Mouse (Mus musculus) neural tube, embryonic 14.5 days (tissue): ENCODE measurements around the gene Tbc1d1. TPM values are rescaled to one million over a fixed set of nuclear protein-coding genes. Genes with fewer than 3 reads are reported as not detected.

Source experiments
- ATAC-seq: fragments of 200-750 bp; cut with Nextera tagmentation; 2 replicates; pipeline ENCODE4 v1.8.0; 2017; ENCODE audit warnings: low read depth, mild to moderate bottlenecking, moderate TSS enrichment, moderate library complexity
- H3K27ac ChIP-seq: fragments of 300-500 bp; sonication (generic); 2 replicates; pipeline ENCODE4 v1.5.1; 2014; ENCODE audit warnings: low read depth, mild to moderate bottlenecking, control low read depth, low read length, moderate library complexity, mixed read lengths
- H3K27me3 ChIP-seq: fragments of 300-500 bp; sonication (generic); 2 replicates; pipeline ENCODE4 v1.6.1; 2014; ENCODE audit warnings: low read length; ENCODE audit not compliant: control insufficient read depth, insufficient read depth
- H3K36me3 ChIP-seq: fragments of 300-500 bp; sonication (generic); 2 replicates; pipeline ENCODE4 v1.6.1; 2014; ENCODE audit warnings: low read length, mixed read lengths; ENCODE audit not compliant: control insufficient read depth, insufficient read depth
- H3K4me1 ChIP-seq: fragments of 300-500 bp; sonication (generic); 2 replicates; pipeline ENCODE4 v1.6.1; 2014; ENCODE audit warnings: low read length; ENCODE audit not compliant: control insufficient read depth, insufficient read depth
- H3K4me2 ChIP-seq: fragments of 300-500 bp; sonication (generic); 2 replicates; pipeline ENCODE4 v1.6.1; 2014; ENCODE audit warnings: mild to moderate bottlenecking, low read depth, low read length, control low read depth
- H3K4me3 ChIP-seq: fragments of 300-500 bp; sonication (generic); 2 replicates; pipeline ENCODE4 v1.5.1; 2014; ENCODE audit warnings: low read depth, low read length, control low read depth, mixed read lengths
- H3K9ac ChIP-seq: fragments of 300-500 bp; sonication (generic); replicated peaks from 2 replicates; pipeline ENCODE4 v1.6.1; 2014; ENCODE audit warnings: low read depth, mild to moderate bottlenecking, control low read depth, low read length, mixed read lengths
- H3K9me3 ChIP-seq: fragments of 300-500 bp; sonication (generic); 2 replicates; pipeline ENCODE4 v1.6.1; 2016; ENCODE audit warnings: low read length; ENCODE audit not compliant: control insufficient read depth
- WGBS: fragments of 180-500 bp; shearing (Covaris S2); extraction: QIAGEN DNeasy Blood & Tissue Kit; methylation state at CpG from one replicate; pipeline ENCODE4 v1.1.7; 2014; 5-methylcytosine and 5-hydroxymethylcytosine counted together
- polyA plus RNA-seq: library from polyadenylated mRNA; unstranded; fragments of >200 nt; fragmentation: Nextera tagmentation; extraction: Ambion mirVana; gene quantifications from 2 replicates; pipeline ENCODE4 v1.2.1, GENCODE M21; 2014

Gene Tbc1d1
- polyA plus RNA-seq, 1 experiment from 2014 or later, result 16.0 TPM

DNA sequence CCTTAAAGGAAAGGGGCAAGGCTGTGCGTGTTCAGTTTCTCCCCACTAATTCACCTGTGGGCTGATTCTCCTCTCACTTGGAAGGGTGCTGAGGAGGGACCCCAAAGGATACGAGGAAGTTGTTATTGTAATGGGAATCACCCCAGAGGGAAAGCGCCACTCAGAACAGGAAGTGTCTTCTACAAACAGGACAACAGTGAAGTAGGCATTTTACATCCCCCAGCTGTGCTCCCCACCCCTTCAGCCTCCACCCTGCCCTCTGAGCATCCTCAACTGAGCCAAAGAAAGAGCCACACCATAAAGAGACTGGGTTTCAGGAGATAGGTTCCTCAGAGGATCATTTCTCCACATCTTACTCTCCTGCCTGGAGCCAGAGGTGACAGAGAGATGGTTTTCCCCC is 219.7 kb downstream of the Tbc1d1 start:
- ATAC-seq, result no peak
- no peak overlapping the region for H3K27ac ChIP-seq
- H3K36me3 ChIP-seq, result no peaks in the 10 kb centered on the region
- H3K9me3 ChIP-seq, result no peaks in the 10 kb centered on the region
- H3K4me2 ChIP-seq, result no peak overlapping the region
- H3K27me3 ChIP-seq, result no peaks in the 10 kb centered on the region
- 0 out of 2 replicates have a peak, but pooled peaks cover 3% of the 10 kb centered on the region for H3K4me1 ChIP-seq
- no peak overlapping the region for H3K4me3 ChIP-seq
- H3K9ac ChIP-seq, result no peak overlapping the region
- 72% methylated on average over 3 of the region's 3 CpGs for WGBS

DNA sequence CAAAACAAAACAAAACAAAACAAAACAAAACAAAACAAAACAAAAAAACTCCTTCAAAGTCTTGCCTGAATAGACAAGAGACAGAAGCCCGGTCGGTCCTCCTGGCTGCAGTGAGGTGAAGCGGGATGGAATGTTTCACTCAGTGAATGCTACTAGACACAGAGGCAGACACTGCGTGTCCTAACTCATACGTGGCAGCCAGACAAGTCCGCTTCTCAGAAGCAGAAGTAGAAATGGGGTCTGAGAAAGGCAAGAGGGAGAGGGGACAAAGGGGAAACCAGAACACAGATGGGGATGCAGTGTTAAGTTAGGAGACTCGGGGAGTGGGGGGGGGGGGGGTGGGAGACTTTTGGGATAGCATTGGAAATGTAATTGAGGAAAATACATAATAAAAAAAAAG is 220.4 kb downstream of the Tbc1d1 start:
- Histone ChIP-seq H3K27me3 (no peaks in the 10 kb centered on the region), H3K4me1 (0 out of 2 replicates have a peak, but pooled peaks cover 3% of the 10 kb centered on the region), H3K9me3 (no peaks in the 10 kb centered on the region), H3K4me3 (no peak overlapping the region), H3K27ac (no peak overlapping the region), H3K36me3 (no peaks in the 10 kb centered on the region), H3K4me2 (no peak overlapping the region), H3K9ac (no peak overlapping the region)
- 66% methylated on average over 7 of the region's 7 CpGs for WGBS
- no peak for ATAC-seq

DNA sequence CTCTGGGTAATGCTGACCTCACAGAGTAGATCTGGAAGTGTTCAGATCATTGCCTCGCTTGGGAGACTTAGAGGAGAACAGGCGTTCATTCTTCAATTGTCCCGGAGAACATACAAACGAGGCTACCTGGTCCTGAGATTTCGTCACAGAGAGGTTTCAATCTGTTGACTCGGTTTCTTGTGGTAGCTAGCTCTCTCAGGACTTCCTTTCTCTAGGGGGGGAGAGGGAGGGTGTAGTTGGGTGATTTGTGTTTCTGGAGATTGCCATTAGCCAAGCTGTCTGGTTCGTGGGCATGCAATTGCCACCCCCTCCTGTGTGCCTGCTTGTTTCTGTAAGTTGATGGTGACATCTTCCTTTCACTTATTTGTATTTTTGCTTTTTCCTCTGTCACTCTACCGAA is 221.6 kb downstream of the Tbc1d1 start:
- H3K9ac ChIP-seq, result no peak overlapping the region
- H3K27me3 ChIP-seq, result no peaks in the 10 kb centered on the region
- no peaks in the 10 kb centered on the region for H3K9me3 ChIP-seq
- H3K4me3 ChIP-seq, result no peak overlapping the region
- H3K36me3 ChIP-seq, result no peaks in the 10 kb centered on the region
- no peak overlapping the region for H3K4me2 ChIP-seq
- WGBS, result 75% methylated on average over 8 of the region's 8 CpGs
- H3K4me1 ChIP-seq, result peaks cover 3% of the 10 kb centered on the region; the same call in 1 of the 2 replicates
- ATAC-seq, result no peak
- H3K27ac ChIP-seq, result no peak overlapping the region

DNA sequence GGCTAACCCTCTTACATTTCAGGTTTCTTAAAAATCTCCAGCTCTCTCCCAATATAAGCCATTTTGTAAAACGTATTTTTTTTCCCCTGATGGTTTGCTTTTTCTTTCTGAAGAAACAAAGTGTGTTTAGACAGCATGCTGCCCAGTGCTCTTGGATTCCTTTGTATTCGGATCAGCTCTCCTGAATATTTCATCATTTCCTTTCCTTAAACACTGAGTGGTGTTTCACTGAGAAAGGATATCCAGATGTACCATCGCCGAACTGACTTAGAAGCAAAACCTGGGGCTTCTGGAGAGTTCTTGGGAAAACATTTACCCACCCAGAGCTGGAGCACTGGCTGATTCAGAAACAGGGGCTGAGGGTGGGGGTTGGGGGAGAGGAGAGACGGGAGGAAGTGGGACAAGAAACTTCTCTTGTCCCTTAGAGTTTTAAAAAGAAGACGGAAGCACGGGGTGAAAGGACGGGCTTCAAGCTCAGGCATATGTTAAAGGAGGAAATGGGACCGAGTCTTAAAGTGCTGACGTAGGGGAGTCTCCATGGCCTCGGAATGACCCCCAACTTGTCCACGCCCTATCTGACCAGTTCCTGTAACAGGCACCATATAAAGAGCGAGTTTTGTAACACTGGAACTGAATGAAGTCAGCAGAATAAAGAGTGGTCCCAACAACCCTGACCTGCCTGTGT is 222.6 kb downstream of the Tbc1d1 start:
- Histone ChIP-seq H3K4me2 (no peak overlapping the region), H3K4me3 (no peak overlapping the region), H3K9ac (no peak overlapping the region), H3K4me1 (peaks cover 3% of the 10 kb centered on the region; the same call in 1 of the 2 replicates), H3K9me3 (no peaks in the 10 kb centered on the region), H3K27ac (no peak overlapping the region), H3K27me3 (no peaks in the 10 kb centered on the region), H3K36me3 (no peaks in the 10 kb centered on the region)
- WGBS, result 53% methylated on average over 13 of the region's 13 CpGs
- ATAC-seq, result no peak

DNA sequence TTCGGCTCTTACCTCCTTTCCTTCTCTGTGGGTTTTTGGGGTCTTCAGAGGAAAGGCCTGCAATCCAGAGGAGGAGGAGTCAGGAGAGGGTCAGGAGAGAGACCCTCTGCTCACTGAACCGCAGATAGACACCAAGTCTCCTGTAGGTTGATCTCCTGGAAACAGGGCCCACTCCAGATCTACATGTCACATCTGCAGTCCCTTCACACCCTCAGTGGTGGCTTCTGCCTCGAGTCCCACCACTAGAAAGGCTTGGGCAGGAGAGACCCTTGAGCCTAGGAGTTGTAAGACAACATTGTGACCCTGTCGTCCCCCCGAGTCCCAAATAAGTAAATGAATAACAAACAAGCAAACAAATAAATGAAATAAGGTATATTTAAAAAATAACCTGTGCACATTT is 223.7 kb downstream of the Tbc1d1 start:
- no peaks in the 10 kb centered on the region for H3K27me3 ChIP-seq
- no peak overlapping the region for H3K27ac ChIP-seq
- H3K9ac ChIP-seq, result no peak overlapping the region
- no peak overlapping the region for H3K4me3 ChIP-seq
- WGBS, result 94% methylated on average over 5 of the region's 5 CpGs
- H3K36me3 ChIP-seq, result no peaks in the 10 kb centered on the region
- peaks cover 3% of the 10 kb centered on the region; the same call in 1 of the 2 replicates for H3K4me1 ChIP-seq
- no peak overlapping the region for H3K4me2 ChIP-seq
- no peak for ATAC-seq
- H3K9me3 ChIP-seq, result no peaks in the 10 kb centered on the region

DNA sequence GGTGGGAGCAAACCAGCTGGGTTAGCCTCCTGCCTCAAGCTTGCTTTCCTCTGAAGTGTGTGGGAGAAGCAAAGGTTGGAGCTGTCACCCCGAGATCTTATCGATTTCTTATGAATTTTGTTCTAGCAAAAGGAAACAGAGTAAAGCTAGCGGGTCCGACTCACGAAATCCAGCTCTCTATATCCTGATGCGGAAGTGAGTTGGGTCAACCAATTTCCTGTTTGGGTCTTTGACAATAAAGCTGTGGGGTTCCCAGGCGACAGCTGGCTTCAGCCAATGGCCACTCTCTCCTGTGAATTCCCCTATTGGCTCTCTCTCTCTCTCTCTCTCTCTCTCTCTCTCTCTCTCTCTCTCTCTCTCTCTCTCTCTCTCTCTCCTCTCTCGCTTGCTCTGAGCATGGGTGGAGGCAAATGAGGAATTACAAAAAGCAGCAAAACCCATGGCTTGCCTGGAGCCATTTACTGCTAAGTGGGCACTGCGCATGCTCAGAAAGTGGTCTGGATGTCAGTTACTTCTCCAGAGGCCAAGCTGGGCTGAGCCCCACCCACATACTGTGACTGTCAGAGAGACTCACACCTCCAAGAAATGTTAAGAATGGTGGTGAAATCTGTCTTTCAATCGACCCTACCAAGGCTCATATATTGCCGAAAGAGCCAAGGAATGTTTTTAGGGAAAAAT is 224.7 kb downstream of the Tbc1d1 start:
- no peak overlapping the region for H3K4me3 ChIP-seq
- 61% methylated on average over 11 of the region's 11 CpGs for WGBS

DNA sequence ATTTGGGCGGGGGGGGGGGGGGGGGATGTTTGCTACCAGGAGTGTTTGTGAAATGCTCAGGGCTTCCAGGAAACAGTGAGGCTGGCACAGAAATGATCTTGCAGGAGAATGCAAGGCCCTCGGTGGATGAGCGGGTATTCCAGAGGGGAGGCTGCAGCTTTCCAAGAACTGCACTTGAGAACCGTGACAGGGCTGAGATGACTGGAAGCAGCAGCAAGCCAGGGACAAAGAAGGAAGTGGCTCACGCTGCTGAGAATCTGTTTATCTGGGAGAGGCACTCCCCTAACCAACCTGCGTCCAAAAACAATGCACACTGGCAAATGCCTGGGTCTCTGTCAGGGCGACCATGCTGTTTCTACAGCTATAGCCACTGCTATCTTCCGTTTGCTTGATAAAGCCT is 225.4 kb downstream of the Tbc1d1 start:
- H3K4me3 ChIP-seq, result no peak overlapping the region
- ATAC-seq, result no peak
- WGBS, result 38% methylated on average over 8 of the region's 8 CpGs
- no peaks in the 10 kb centered on the region for H3K27me3 ChIP-seq
- H3K27ac ChIP-seq, result no peak overlapping the region
- no peak overlapping the region for H3K4me2 ChIP-seq
- no peaks in the 10 kb centered on the region for H3K9me3 ChIP-seq
- peaks cover 3% of the 10 kb centered on the region; the same call in 1 of the 2 replicates for H3K4me1 ChIP-seq
- H3K36me3 ChIP-seq, result no peaks in the 10 kb centered on the region
- H3K9ac ChIP-seq, result no peak overlapping the region

More for the DNA sequence above, 224.7 kb downstream of the Tbc1d1 start:
- no peak overlapping the region for H3K9ac ChIP-seq
- H3K9me3 ChIP-seq, result no peaks in the 10 kb centered on the region
- no peak; the same call in 1 of the 2 replicates for ATAC-seq
- no peaks in the 10 kb centered on the region for H3K36me3 ChIP-seq
- peaks cover 3% of the 10 kb centered on the region; the same call in 1 of the 2 replicates for H3K4me1 ChIP-seq
- H3K4me2 ChIP-seq, result no peak overlapping the region
- H3K27me3 ChIP-seq, result no peaks in the 10 kb centered on the region
- no peak overlapping the region for H3K27ac ChIP-seq

DNA sequence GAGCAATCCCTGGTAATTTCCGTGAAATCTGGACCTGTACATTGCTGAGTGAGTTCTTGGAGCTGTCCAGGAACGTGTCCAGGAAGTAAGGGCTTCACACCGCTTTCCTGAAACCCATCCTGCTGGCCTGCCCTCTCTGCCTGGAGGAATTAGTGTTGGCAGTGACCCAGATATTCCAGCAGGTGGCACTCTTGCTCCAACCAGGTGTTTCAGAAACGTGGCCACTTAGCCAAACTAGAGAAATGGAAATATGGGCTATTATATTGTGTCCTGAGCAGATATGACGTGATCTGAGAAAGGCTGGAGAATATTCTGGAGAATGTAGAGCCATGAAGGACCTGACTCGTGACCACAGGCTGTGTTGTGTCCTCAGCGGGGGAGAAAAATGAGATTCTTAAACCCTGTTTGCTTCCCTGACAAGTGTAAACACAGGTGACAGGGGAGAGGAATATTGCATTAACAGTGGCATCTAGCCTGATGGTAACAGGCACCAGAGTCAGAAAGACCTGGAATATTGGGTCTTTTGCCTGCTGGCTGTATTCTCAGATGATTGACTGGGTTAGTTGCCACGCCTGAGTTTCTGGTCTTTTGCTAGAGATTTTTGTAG is 226.4 kb downstream of the Tbc1d1 start:
- H3K9me3 ChIP-seq, result no peaks in the 10 kb centered on the region
- no peak overlapping the region for H3K9ac ChIP-seq
- peak; percentile 73 for ATAC-seq
- WGBS, result 21% methylated on average over 8 of the region's 8 CpGs
- no peaks in the 10 kb centered on the region for H3K27me3 ChIP-seq
- no peak overlapping the region for H3K27ac ChIP-seq
- no peak overlapping the region for H3K4me2 ChIP-seq
- no peaks in the 10 kb centered on the region for H3K36me3 ChIP-seq
- H3K4me1 ChIP-seq, result peaks cover 3% of the 10 kb centered on the region; the same call in 1 of the 2 replicates
- no peak overlapping the region for H3K4me3 ChIP-seq

DNA sequence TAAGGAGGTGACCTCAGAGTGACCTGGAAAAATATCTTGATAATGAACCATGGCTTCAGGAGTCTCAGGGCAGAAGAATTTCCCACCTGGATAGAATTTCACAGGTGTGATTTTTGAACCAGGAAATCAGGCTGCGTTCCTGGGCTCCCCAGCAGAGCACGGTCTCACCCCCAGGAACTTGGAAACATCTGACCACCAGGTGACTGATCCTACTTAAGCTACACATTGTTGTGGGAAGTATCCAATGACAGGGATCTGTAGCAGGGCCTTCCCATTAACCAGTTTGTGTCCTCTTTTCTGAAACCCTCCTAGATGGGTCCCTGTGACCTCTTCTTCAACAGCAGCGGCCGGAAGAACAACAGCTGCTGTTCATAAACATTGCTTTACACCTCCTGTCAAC is 227.1 kb downstream of the Tbc1d1 start:
- H3K27me3 ChIP-seq, result no peaks in the 10 kb centered on the region
- 86% methylated on average over 4 of the region's 4 CpGs for WGBS
- no peaks in the 10 kb centered on the region for H3K9me3 ChIP-seq
- H3K4me2 ChIP-seq, result no peak overlapping the region
- H3K9ac ChIP-seq, result no peak overlapping the region
- H3K27ac ChIP-seq, result no peak overlapping the region
- H3K4me3 ChIP-seq, result no peak overlapping the region
- no peak for ATAC-seq
- no peaks in the 10 kb centered on the region for H3K36me3 ChIP-seq
- peaks cover 1% of the 10 kb centered on the region; the same call in 1 of the 2 replicates for H3K4me1 ChIP-seq
